Mouse (Mus musculus): ENCODE measurements around the gene Gtsf1l.
A peak's percentile ranks its signal among the peaks of the same experiment; 100 is the strongest.

Gtsf1l gene

GRCm38 (mm10) chr2:163087728-163088127 is at the start of gene Gtsf1l:
Gene Gtsf1l (minus strand): TSS chr2:163087855.
- no peak for DNase-seq (ENCODE audit: low spot score)

GRCm38 (mm10) chr2:163136996-163137395 is 49.3 kb upstream of the Gtsf1l start:
- no peak for DNase-seq (ENCODE audit: low spot score)

GRCm38 (mm10) chr2:163135931-163136330 is 48.3 kb upstream of the Gtsf1l start:
- DNase-seq (ENCODE audit: low spot score), result no peak

- no peak for DNase-seq (ENCODE audit: low spot score)
These were observed 44.7 kb upstream of the Gtsf1l start for GRCm38 (mm10) chr2:163132314-163132713.

GRCm38 (mm10) chr2:163130837-163131236 is 43.2 kb upstream of the Gtsf1l start:
- DNase-seq (ENCODE audit: low spot score), result no peak

- no peak for DNase-seq (ENCODE audit: low spot score)
These were observed 35.8 kb upstream of the Gtsf1l start for GRCm38 (mm10) chr2:163123496-163123895.

GRCm38 (mm10) chr2:163122319-163122718 is 34.7 kb upstream of the Gtsf1l start:
- DNase-seq (ENCODE audit: low spot score), result peak; percentile 32

- DNase-seq (ENCODE audit: low spot score), result no peak
These were observed 33.7 kb upstream of the Gtsf1l start for GRCm38 (mm10) chr2:163121353-163121660.

- DNase-seq (ENCODE audit: low spot score), result no peak
These were observed 33.1 kb upstream of the Gtsf1l start for GRCm38 (mm10) chr2:163120626-163121352.

GRCm38 (mm10) chr2:163111413-163112201 is 24.0 kb upstream of the Gtsf1l start:
- no peak for DNase-seq (ENCODE audit: low spot score)

GRCm38 (mm10) chr2:163110706-163111105 is 23.1 kb upstream of the Gtsf1l start:
- no peak for DNase-seq (ENCODE audit: low spot score)

GRCm38 (mm10) chr2:163108385-163108784 is 20.7 kb upstream of the Gtsf1l start:
- no peak for DNase-seq (ENCODE audit: low spot score)

GRCm38 (mm10) chr2:163104086-163104770 is 16.6 kb upstream of the Gtsf1l start:
- no peak for DNase-seq (ENCODE audit: low spot score)

GRCm38 (mm10) chr2:163102900-163103653 is 15.4 kb upstream of the Gtsf1l start:
- no peak for DNase-seq (ENCODE audit: low spot score)

- no peak for DNase-seq (ENCODE audit: low spot score)
These were observed 14.6 kb upstream of the Gtsf1l start for GRCm38 (mm10) chr2:163102216-163102615.

- peak; percentile 46 for DNase-seq (ENCODE audit: low spot score)
These were observed 14.1 kb upstream of the Gtsf1l start for GRCm38 (mm10) chr2:163101646-163102203.

- no peak for DNase-seq (ENCODE audit: low spot score)
These were observed 12.9 kb upstream of the Gtsf1l start for GRCm38 (mm10) chr2:163100551-163100950.

- DNase-seq (ENCODE audit: low spot score), result no peak
These were observed 12.3 kb upstream of the Gtsf1l start for GRCm38 (mm10) chr2:163099919-163100318.

GRCm38 (mm10) chr2:163095784-163096183 is 8.1 kb upstream of the Gtsf1l start:
- peak; percentile 42 for DNase-seq (ENCODE audit: low spot score)

- DNase-seq (ENCODE audit: low spot score), result no peak
These were observed 7.3 kb upstream of the Gtsf1l start for GRCm38 (mm10) chr2:163094909-163095308.

GRCm38 (mm10) chr2:163089475-163090123 is 1.9 kb upstream of the Gtsf1l start:
- peak; percentile 51 for DNase-seq (ENCODE audit: low spot score)

Data from yolk sac, embryonic 10.5 days (tissue).